Mouse (Mus musculus) G1E (cell line): Measurements from ENCODE around the gene Hist1h3e.

Experiments
- CTCF ChIP-seq: IDR thresholded peaks from 2 replicates; pipeline ENCODE4 v1.5.1; 2012; ENCODE audit warnings: low read depth, low read length, inconsistent platforms, mixed read lengths
- GATA1 ChIP-seq: IDR thresholded peaks from 2 replicates; pipeline ENCODE4 v1.6.1; 2012; ENCODE audit warnings: borderline replicate concordance, low read length, inconsistent platforms, mixed read lengths
- GATA2 ChIP-seq: IDR thresholded peaks from 2 replicates; pipeline ENCODE4 v1.6.1; 2012; ENCODE audit warnings: low read depth, low read length, inconsistent platforms, borderline replicate concordance
- POLR2AphosphoS5 ChIP-seq: IDR thresholded peaks from 2 replicates; pipeline ENCODE4 v1.6.1; 2012; ENCODE audit warnings: low read depth, low read length, inconsistent platforms; ENCODE audit not compliant: insufficient replicate concordance
- TAL1 ChIP-seq: conservative IDR thresholded peaks from 2 replicates; pipeline ENCODE4 v1.6.1; 2012; ENCODE audit warnings: low read depth, low read length, inconsistent platforms, mixed read lengths

GRCm38 (mm10) chr13:23577835-23578234 lies 15.7 kb upstream of the Hist1h3e start:
- TF ChIP-seq CTCF (no peak), POLR2AphosphoS5 (no peak), GATA1 (no peak), GATA2 (no peak), TAL1 (no peak)
